Mouse (Mus musculus) G1E (cell line): Measurements from ENCODE around the gene Cdc73.

Experiments used
- CTCF ChIP-seq: IDR thresholded peaks from 2 replicates; pipeline ENCODE4 v1.5.1; 2012; ENCODE audit warnings: low read depth, low read length, inconsistent platforms, mixed read lengths
- TAL1 ChIP-seq: conservative IDR thresholded peaks from 2 replicates; pipeline ENCODE4 v1.6.1; 2012; ENCODE audit warnings: low read depth, low read length, inconsistent platforms, mixed read lengths

DNA sequence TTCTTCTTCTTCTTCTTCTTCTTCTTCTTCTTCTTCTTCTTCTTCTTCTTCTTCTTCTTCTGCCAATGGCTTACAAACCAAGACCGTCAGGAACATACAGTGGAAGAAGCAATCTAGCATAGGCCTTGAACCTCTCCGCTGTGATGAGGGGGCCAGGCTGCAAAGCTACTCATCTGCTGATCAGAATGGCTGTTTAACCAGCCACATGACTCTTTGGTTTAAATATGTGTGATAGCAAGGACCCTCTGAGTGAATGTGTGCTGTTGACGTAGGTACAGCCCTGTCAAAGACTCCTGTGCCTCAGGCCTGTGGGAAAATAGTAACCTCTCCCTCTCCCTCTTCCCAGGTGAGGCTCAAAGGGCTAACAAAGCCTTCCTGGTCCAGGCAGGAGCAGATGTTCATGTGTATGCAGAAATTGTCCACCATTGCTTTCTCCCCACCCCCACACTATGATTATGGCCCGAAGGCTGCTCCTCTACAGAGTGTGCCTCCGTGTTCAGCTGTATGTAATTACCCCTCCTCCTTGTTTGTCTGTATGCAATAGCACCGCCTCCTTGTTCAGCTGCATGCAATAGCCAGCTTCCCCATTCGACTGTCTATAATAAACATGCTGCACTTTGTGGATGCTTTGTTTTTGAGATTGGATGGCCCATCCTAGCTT lies 7.4 kb upstream of the Cdc73 start:
- TF ChIP-seq CTCF, result no peak
- TF ChIP-seq TAL1, result no peak
